Mouse (Mus musculus) cerebellum, adult 9-10 months (tissue): Measurements from ENCODE around the gene Grin3b.

Experiments
- DNase-seq: peaks from one replicate; pipeline ENCODE4 v3.0.0; 2022

Grin3b gene

GRCm38 (mm10) chr10:79989870-79990269 lies 19.4 kb downstream of the Grin3b start:
- DNase-seq: no peak

GRCm38 (mm10) chr10:79991099-79991498 lies 20.6 kb downstream of the Grin3b start:
- no peak for DNase-seq

GRCm38 (mm10) chr10:79991548-79991947 lies 21.0 kb downstream of the Grin3b start:
- DNase-seq: no peak

- no peak for DNase-seq
These were observed 24.0 kb downstream of the Grin3b start for GRCm38 (mm10) chr10:79994397-79995115.

- no peak for DNase-seq
These were observed 25.1 kb downstream of the Grin3b start for GRCm38 (mm10) chr10:79995636-79996035.

GRCm38 (mm10) chr10:79996272-79997033 lies 25.9 kb downstream of the Grin3b start, which contains the start of gene Abca7:
Gene Abca7, plus strand, starts transcription at chr10:79996494.
- DNase-seq: peak; percentile 97

GRCm38 (mm10) chr10:79997034-79997760 lies 26.7 kb downstream of the Grin3b start:
- DNase-seq: peak; percentile 85

- DNase-seq: peak; percentile 86
These were observed 27.3 kb downstream of the Grin3b start for GRCm38 (mm10) chr10:79997819-79998218.

GRCm38 (mm10) chr10:80001945-80002344 lies 31.4 kb downstream of the Grin3b start:
- no peak for DNase-seq

- no peak for DNase-seq
These were observed 32.3 kb downstream of the Grin3b start for GRCm38 (mm10) chr10:80002829-80003228.

- DNase-seq: no peak
These were observed 33.1 kb downstream of the Grin3b start for GRCm38 (mm10) chr10:80003374-80004232.

- DNase-seq: no peak
These were observed 33.8 kb downstream of the Grin3b start for GRCm38 (mm10) chr10:80004233-80004705.

GRCm38 (mm10) chr10:80011740-80012139 lies 41.2 kb downstream of the Grin3b start:
- DNase-seq: no peak

- no peak for DNase-seq
These were observed 43.1 kb downstream of the Grin3b start for GRCm38 (mm10) chr10:80013609-80014008.

- no peak for DNase-seq
These were observed 44.2 kb downstream of the Grin3b start for GRCm38 (mm10) chr10:80014484-80015290.

GRCm38 (mm10) chr10:80015583-80015982 lies 45.1 kb downstream of the Grin3b start:
- no peak for DNase-seq

- DNase-seq: no peak
These were observed 46.0 kb downstream of the Grin3b start, which contains the start of gene Arhgap45 for GRCm38 (mm10) chr10:80016511-80016910. Gene Arhgap45, plus strand, starts transcription at chr10:80016653.

- DNase-seq: no peak
These were observed 46.4 kb downstream of the Grin3b start for GRCm38 (mm10) chr10:80016931-80017330.

GRCm38 (mm10) chr10:80017361-80017760 lies 46.8 kb downstream of the Grin3b start:
- no peak for DNase-seq

- no peak for DNase-seq
These were observed 47.3 kb downstream of the Grin3b start for GRCm38 (mm10) chr10:80017771-80018170.

GRCm38 (mm10) chr10:80018739-80019297 lies 48.3 kb downstream of the Grin3b start:
- no peak for DNase-seq
